Mouse (Mus musculus) heart, embryonic 10.5 days (tissue): ENCODE data around the gene Gm10061. TPM values are rescaled to one million over a fixed set of nuclear protein-coding genes. Genes with fewer than 3 reads are reported as not detected.
"Not testable (repeated sequence)": the region's sequence is repeated elsewhere in the genome, so short reads cannot be mapped to it uniquely, and the experiment has no call there.

ENCODE experiments used
- DNase-seq: peaks from one replicate; pipeline ENCODE4 v3.0.0-alpha.2; 2017; ENCODE audit warnings: low spot score
- H3K27ac ChIP-seq: fragments of 300-500 bp; sonication (generic); 2 replicates; pipeline ENCODE4 v1.5.1; 2016; ENCODE audit warnings: mild to moderate bottlenecking
- H3K27me3 ChIP-seq: fragments of 300-500 bp; sonication (generic); 2 replicates; pipeline ENCODE4 v1.6.1; 2016; ENCODE audit warnings: mild to moderate bottlenecking; ENCODE audit not compliant: poor library complexity, insufficient read depth, severe bottlenecking
- H3K36me3 ChIP-seq: fragments of 300-500 bp; sonication (generic); 2 replicates; pipeline ENCODE4 v1.6.1; 2016; ENCODE audit warnings: mild to moderate bottlenecking, moderate library complexity
- H3K4me1 ChIP-seq: fragments of 300-500 bp; sonication (generic); 2 replicates; pipeline ENCODE4 v1.6.1; 2016; ENCODE audit warnings: mild to moderate bottlenecking
- H3K4me3 ChIP-seq: fragments of 300-500 bp; sonication (generic); 2 replicates; pipeline ENCODE4 v1.5.1; 2016; ENCODE audit warnings: mild to moderate bottlenecking, moderate library complexity
- H3K9me3 ChIP-seq: fragments of 300-500 bp; sonication (generic); 2 replicates; pipeline ENCODE4 v1.6.1; 2016; ENCODE audit warnings: mild to moderate bottlenecking, moderate library complexity
- WGBS: fragments of 180-500 bp; shearing (Covaris S2); methylation state at CpG from one replicate; pipeline ENCODE4 v1.1.7; 2016; 5-methylcytosine and 5-hydroxymethylcytosine counted together
- polyA plus RNA-seq: library from polyadenylated mRNA; unstranded; fragments of >200 nt; fragmentation: Nextera tagmentation; extraction: Ambion mirVana; gene quantifications from 2 replicates; pipeline ENCODE4 v1.2.1, GENCODE M21; 2016

Gm10061 gene
- not detected in 2 replicates for polyA plus RNA-seq

DNA sequence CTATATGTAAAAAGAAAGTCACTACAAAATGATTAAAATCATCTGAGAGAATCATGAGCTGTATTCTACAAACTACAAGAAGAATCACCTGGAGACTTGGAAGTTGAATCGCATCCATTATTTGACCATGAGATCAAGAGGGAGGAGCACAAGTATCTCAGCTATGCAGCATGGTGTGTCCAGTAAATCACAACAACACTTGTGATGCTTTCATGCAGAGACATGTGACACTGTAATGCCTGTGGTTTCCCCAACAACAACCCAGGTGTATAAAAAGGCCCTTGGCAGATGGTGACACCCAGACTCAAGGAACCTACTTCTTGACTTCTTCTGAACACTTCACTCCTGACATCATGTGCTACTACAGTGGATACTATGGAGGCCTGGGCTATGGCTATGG is at the start of gene Gm10061:
Gene Gm10061 (plus strand): TSS at position 301 of the 400 bp plus-strand sequence.
- WGBS, result 90% methylated on average over 1 of the region's 1 CpGs
- Histone ChIP-seq H3K4me1 (no peaks in the 10 kb centered on the region), H3K9me3 (0 out of 2 replicates have a peak, but pooled peaks cover 6% of the 10 kb centered on the region), H3K27me3 (no peaks in the 10 kb centered on the region), H3K4me3 (no peak within 1 kb of the TSS), H3K27ac (no peak within 1 kb of the TSS), H3K36me3 (no peaks in the 10 kb centered on the region)
- no peak for DNase-seq

- Histone ChIP-seq H3K9me3 (no peaks in the 10 kb centered on the region; the same call in 1 of the 2 replicates), H3K4me1 (no peaks in the 10 kb centered on the region), H3K36me3 (no peaks in the 10 kb centered on the region), H3K27me3 (no peaks in the 10 kb centered on the region), H3K4me3 (no peak within 1 kb of the TSS), H3K27ac (no peak within 1 kb of the TSS)
- WGBS, result 86% methylated on average over 1 of the region's 1 CpGs
- DNase-seq, result no peak
Observed at GRCm38 (mm10) chr16:89140551-89140950, 10.3 kb upstream of the Gm10061 start, which contains the start of gene Gm6358. Gene Gm6358 (plus strand): TSS chr16:89140851.

- Histone ChIP-seq H3K4me3 (no peak within 1 kb of the TSS), H3K4me1 (no peaks in the 10 kb centered on the region), H3K9me3 (0 out of 2 replicates have a peak, but pooled peaks cover 6% of the 10 kb centered on the region), H3K27me3 (no peaks in the 10 kb centered on the region), H3K36me3 (no peaks in the 10 kb centered on the region), H3K27ac (no peak within 1 kb of the TSS)
- WGBS, result 81% methylated on average over 4 of the region's 4 CpGs
- no peak for DNase-seq
Observed at GRCm38 (mm10) chr16:89157652-89158051, 6.8 kb downstream of the Gm10061 start, which contains the start of gene Gm9789. Gene Gm9789 (plus strand): TSS chr16:89157952.

DNA sequence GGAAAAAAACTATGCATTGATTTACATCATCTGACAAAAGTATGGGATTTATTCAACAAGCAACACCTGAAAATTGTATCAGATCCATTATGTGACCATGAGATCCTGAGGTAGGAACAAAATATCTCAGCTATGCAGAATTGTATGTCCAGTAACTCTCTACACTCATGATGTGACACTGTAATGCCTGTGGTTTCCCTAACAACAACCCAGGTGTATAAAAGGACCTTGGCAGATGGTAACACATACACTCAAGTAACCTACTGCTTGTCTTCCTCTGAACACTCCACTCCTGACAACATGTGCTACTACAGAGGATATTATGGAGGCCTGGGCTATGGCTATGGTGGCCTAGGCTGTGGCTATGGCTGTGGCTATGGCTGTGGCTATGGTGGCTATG is 18.3 kb downstream of the Gm10061 start, which contains the start of gene Gm7735:
Gene Gm7735 (plus strand): TSS at position 301 of the 400 bp plus-strand sequence.
- not testable (repeated sequence) for H3K4me3 ChIP-seq, DNase-seq, H3K27ac ChIP-seq, H3K4me1 ChIP-seq, H3K9me3 ChIP-seq, H3K27me3 ChIP-seq, H3K36me3 ChIP-seq

- Histone ChIP-seq H3K4me1 (no peaks in the 10 kb centered on the region), H3K4me3 (no peak within 1 kb of the TSS), H3K27me3 (no peaks in the 10 kb centered on the region), H3K9me3 (no peaks in the 10 kb centered on the region), H3K27ac (no peak within 1 kb of the TSS), H3K36me3 (no peaks in the 10 kb centered on the region)
- 79% methylated on average over 2 of the region's 2 CpGs for WGBS
- DNase-seq, result no peak
Observed at GRCm38 (mm10) chr16:89174435-89174834, 23.5 kb downstream of the Gm10061 start, which contains the start of gene 1110057P08Rik. Gene 1110057P08Rik (plus strand): TSS chr16:89174735.

- Histone ChIP-seq H3K9me3 (no peaks in the 10 kb centered on the region), H3K27me3 (no peaks in the 10 kb centered on the region), H3K36me3 (no peaks in the 10 kb centered on the region), H3K27ac (no peak overlapping the region), H3K4me1 (no peaks in the 10 kb centered on the region), H3K4me3 (no peak overlapping the region)
- 80% methylated on average over 4 of the region's 4 CpGs for WGBS
- DNase-seq, result no peak
Observed at GRCm38 (mm10) chr16:89188621-89189020, 37.7 kb downstream of the Gm10061 start.

Other genes starting within 250 kb of the Gm10061 start
- not detected in 2 replicates for gene Krtap19-9b, start 218.8 kb upstream of the Gm10061 start, polyA plus RNA-seq
- not detected in 2 replicates for gene Krtap16-3, start 188.2 kb upstream of the Gm10061 start, polyA plus RNA-seq
- gene Krtap22-2, start 140.3 kb upstream of the Gm10061 start, polyA plus RNA-seq, result not detected in 2 replicates
- gene Gm10229, start 135.8 kb upstream of the Gm10061 start, polyA plus RNA-seq, result not detected in 2 replicates
- not detected in 2 replicates for gene Krtap6-1, start 119.4 kb upstream of the Gm10061 start, polyA plus RNA-seq
- gene Gm10228, start 109.6 kb upstream of the Gm10061 start, polyA plus RNA-seq, result not detected in 2 replicates
- gene Krtap6-5, start 103.2 kb upstream of the Gm10061 start, polyA plus RNA-seq, result not detected in 2 replicates
- gene 1110025L11Rik, start 87.1 kb upstream of the Gm10061 start, polyA plus RNA-seq, result not detected in 2 replicates
- gene Krtap6-3, start 67.1 kb upstream of the Gm10061 start, polyA plus RNA-seq, result not detected in 2 replicates
- not detected in 2 replicates for gene Gm6358, start 10.2 kb upstream of the Gm10061 start, polyA plus RNA-seq
- not detected in 2 replicates for gene Gm9789, start 6.9 kb downstream of the Gm10061 start, polyA plus RNA-seq
- not detected in 2 replicates for gene Gm7735, start 18.4 kb downstream of the Gm10061 start, polyA plus RNA-seq
- gene 1110057P08Rik, start 23.6 kb downstream of the Gm10061 start, polyA plus RNA-seq, result not detected in 2 replicates
- gene Krtap20-2, start 54.8 kb downstream of the Gm10061 start, polyA plus RNA-seq, result not detected in 2 replicates